Mouse (Mus musculus): ENCODE data around the gene Elmsan1.

Elmsan1 gene

GRCm38 (mm10) chr12:84194400-84195109 is 24.1 kb downstream of the Elmsan1 start:
- DNase-seq (ENCODE audit: extremely low read depth, insufficient read length, low spot score), result no peak

GRCm38 (mm10) chr12:84193642-84194399 is 24.9 kb downstream of the Elmsan1 start:
- peak; percentile 100 for DNase-seq (ENCODE audit: extremely low read depth, insufficient read length, low spot score)

GRCm38 (mm10) chr12:84192741-84193641 is 25.7 kb downstream of the Elmsan1 start:
- DNase-seq (ENCODE audit: extremely low read depth, insufficient read length, low spot score), result peak; percentile 82

GRCm38 (mm10) chr12:84192280-84192679 is 26.4 kb downstream of the Elmsan1 start:
- DNase-seq (ENCODE audit: extremely low read depth, insufficient read length, low spot score), result no peak

- no peak for DNase-seq (ENCODE audit: extremely low read depth, insufficient read length, low spot score)
These were observed 26.9 kb downstream of the Elmsan1 start for GRCm38 (mm10) chr12:84191770-84192169.

- DNase-seq (ENCODE audit: extremely low read depth, insufficient read length, low spot score), result no peak
These were observed 27.5 kb downstream of the Elmsan1 start for GRCm38 (mm10) chr12:84191190-84191589.

- DNase-seq (ENCODE audit: extremely low read depth, insufficient read length, low spot score), result peak; percentile 60
These were observed 28.4 kb downstream of the Elmsan1 start for GRCm38 (mm10) chr12:84190151-84190820.

GRCm38 (mm10) chr12:84188881-84189444 is 29.7 kb downstream of the Elmsan1 start:
- no peak for DNase-seq (ENCODE audit: extremely low read depth, insufficient read length, low spot score)

GRCm38 (mm10) chr12:84187752-84188601 is 30.7 kb downstream of the Elmsan1 start:
- DNase-seq (ENCODE audit: extremely low read depth, insufficient read length, low spot score), result peak; percentile 69

- peak; percentile 68 for DNase-seq (ENCODE audit: extremely low read depth, insufficient read length, low spot score)
These were observed 31.7 kb downstream of the Elmsan1 start for GRCm38 (mm10) chr12:84186950-84187349.

- DNase-seq (ENCODE audit: extremely low read depth, insufficient read length, low spot score), result no peak
These were observed 32.1 kb downstream of the Elmsan1 start for GRCm38 (mm10) chr12:84186536-84186935.

GRCm38 (mm10) chr12:84185547-84185946 is 33.1 kb downstream of the Elmsan1 start:
- DNase-seq (ENCODE audit: extremely low read depth, insufficient read length, low spot score), result no peak

- DNase-seq (ENCODE audit: extremely low read depth, insufficient read length, low spot score), result no peak
These were observed 33.7 kb downstream of the Elmsan1 start for GRCm38 (mm10) chr12:84184979-84185378.

GRCm38 (mm10) chr12:84181999-84182398 is 36.7 kb downstream of the Elmsan1 start:
- DNase-seq (ENCODE audit: extremely low read depth, insufficient read length, low spot score), result no peak

GRCm38 (mm10) chr12:84180701-84181435 is 37.8 kb downstream of the Elmsan1 start:
- peak; percentile 75 for DNase-seq (ENCODE audit: extremely low read depth, insufficient read length, low spot score)

- no peak for DNase-seq (ENCODE audit: extremely low read depth, insufficient read length, low spot score)
These were observed 38.6 kb downstream of the Elmsan1 start for GRCm38 (mm10) chr12:84180090-84180489.

- no peak for DNase-seq (ENCODE audit: extremely low read depth, insufficient read length, low spot score)
These were observed 39.8 kb downstream of the Elmsan1 start for GRCm38 (mm10) chr12:84178652-84179445.

GRCm38 (mm10) chr12:84178052-84178451 is 40.6 kb downstream of the Elmsan1 start:
- DNase-seq (ENCODE audit: extremely low read depth, insufficient read length, low spot score), result no peak

Data from 3134 (cell line).